Mouse (Mus musculus): ENCODE results near the gene Zfp84.
A peak's percentile ranks its signal among the peaks of the same experiment; 100 is the strongest.

Zfp84 gene

GRCm38 (mm10) chr7:29818619-29819254 is 50.4 kb downstream of the Zfp84 start:
- DNase-seq (ENCODE audit: low spot score): peak; percentile 64

GRCm38 (mm10) chr7:29828001-29828400 is 59.6 kb downstream of the Zfp84 start:
- DNase-seq (ENCODE audit: low spot score): no peak

Measured in testis, postnatal 10 days (tissue).